Mouse (Mus musculus) heart, embryonic 13.5 days (tissue): ENCODE results near the gene Ube2d1. TPM values are rescaled to one million over a fixed set of nuclear protein-coding genes. Genes with fewer than 3 reads are reported as not detected.

ENCODE experiments used
- ATAC-seq: fragments of 200-750 bp; cut with Nextera tagmentation; 2 replicates; pipeline ENCODE4 v1.8.0; 2017; ENCODE audit warnings: moderate TSS enrichment; ENCODE audit not compliant: insufficient number of reproducible peaks, low FRiP score, low TSS enrichment; ENCODE audit errors: extremely low read depth
- H3K27ac ChIP-seq: fragments of 300-500 bp; sonication (generic); replicated peaks from 2 replicates; pipeline ENCODE4 v1.5.1; 2015; ENCODE audit warnings: moderate library complexity, mild to moderate bottlenecking, inconsistent platforms
- H3K27me3 ChIP-seq: fragments of 300-500 bp; sonication (generic); replicated peaks from 2 replicates; pipeline ENCODE4 v1.6.1; 2015; ENCODE audit warnings: mild to moderate bottlenecking, inconsistent platforms
- H3K36me3 ChIP-seq: fragments of 300-500 bp; sonication (generic); 2 replicates; pipeline ENCODE4 v1.6.1; 2015; ENCODE audit warnings: mild to moderate bottlenecking, inconsistent platforms
- H3K4me1 ChIP-seq: fragments of 300-500 bp; sonication (generic); 2 replicates; pipeline ENCODE4 v1.6.1; 2015; ENCODE audit warnings: inconsistent platforms
- H3K4me2 ChIP-seq: fragments of 300-500 bp; sonication (generic); 2 replicates; pipeline ENCODE4 v1.6.1; 2015; ENCODE audit warnings: inconsistent platforms, mild to moderate bottlenecking, moderate library complexity
- H3K4me3 ChIP-seq: fragments of 300-500 bp; sonication (generic); 2 replicates; pipeline ENCODE4 v1.5.1; 2015; ENCODE audit warnings: moderate library complexity, mild to moderate bottlenecking, inconsistent platforms
- H3K9ac ChIP-seq: fragments of 300-500 bp; sonication (generic); 2 replicates; pipeline ENCODE4 v1.6.1; 2015; ENCODE audit warnings: inconsistent platforms, mild to moderate bottlenecking, moderate library complexity
- H3K9me3 ChIP-seq: fragments of 300-500 bp; sonication (generic); 2 replicates; pipeline ENCODE4 v1.6.1; 2016; ENCODE audit warnings: inconsistent platforms
- WGBS: fragments of 180-500 bp; shearing (Covaris S2); methylation state at CpG from one replicate; pipeline ENCODE4 v1.1.7; 2015; ENCODE audit warnings: mixed read lengths; 5-methylcytosine and 5-hydroxymethylcytosine counted together
- polyA plus RNA-seq: library from polyadenylated mRNA; unstranded; fragments of >200 nt; fragmentation: Nextera tagmentation; extraction: Ambion mirVana; gene quantifications from 2 replicates; pipeline ENCODE4 v1.2.1, GENCODE M21; 2015

The Ube2d1 gene
- polyA plus RNA-seq, 1 experiment from 2014 or later: 56.2 TPM

DNA sequence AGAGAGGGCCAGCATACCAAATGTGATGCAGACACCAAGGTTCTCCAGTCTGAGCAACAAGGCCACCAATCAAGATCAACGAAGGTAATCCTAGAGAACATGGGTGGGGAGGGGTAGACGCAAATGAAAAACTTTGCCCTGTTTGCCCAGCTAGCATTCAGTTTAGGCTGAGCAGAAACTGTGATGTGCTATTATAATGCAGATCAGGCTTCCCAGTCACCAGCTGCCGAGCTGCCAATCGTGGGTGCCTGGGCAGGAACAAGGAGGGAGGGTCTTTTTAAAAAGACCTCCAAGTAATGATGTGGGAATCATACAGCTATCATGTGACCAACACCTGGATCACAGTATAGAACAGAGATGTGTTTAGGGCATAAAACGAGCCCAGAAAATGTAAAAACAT lies 62.0 kb downstream of the Ube2d1 start:
- no peak for ATAC-seq
- WGBS: 84% methylated on average over 5 of the region's 5 CpGs
- H3K36me3 ChIP-seq: peaks cover 55% of the 10 kb centered on the region

DNA sequence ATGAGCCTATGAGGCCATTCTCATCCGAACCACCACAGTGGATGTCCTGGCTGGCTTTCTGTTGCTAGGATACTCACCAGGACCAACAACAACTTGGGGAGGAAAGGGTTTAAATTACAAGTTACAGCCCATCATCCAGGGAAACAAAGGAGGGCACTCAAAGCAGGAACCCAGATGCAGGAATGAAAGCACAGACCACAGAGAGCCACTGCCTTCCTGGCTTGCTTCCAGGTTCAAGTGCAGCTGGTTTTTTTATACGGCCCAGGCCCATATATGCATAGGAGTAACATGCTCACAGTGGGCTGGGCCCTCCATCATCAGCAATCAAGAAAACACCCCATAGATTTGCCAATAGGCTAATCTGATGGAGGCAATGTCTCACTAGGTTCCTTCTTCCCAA lies 62.4 kb downstream of the Ube2d1 start:
- Histone ChIP-seq H3K9me3 (no peaks in the 10 kb centered on the region), H3K27ac (no peak overlapping the region), H3K36me3 (peaks cover 52% of the 10 kb centered on the region), H3K4me1 (peaks cover 16% of the 10 kb centered on the region), H3K9ac (no peak overlapping the region), H3K4me3 (no peak overlapping the region), H3K4me2 (no peak overlapping the region), H3K27me3 (no peaks in the 10 kb centered on the region)
- ATAC-seq: no peak
- WGBS: 88% methylated on average over 2 of the region's 2 CpGs

More for the DNA sequence above, 62.0 kb downstream of the Ube2d1 start:
- Histone ChIP-seq H3K4me1 (peaks cover 11% of the 10 kb centered on the region), H3K4me3 (no peak overlapping the region), H3K9ac (no peak overlapping the region), H3K27ac (no peak overlapping the region), H3K9me3 (no peaks in the 10 kb centered on the region), H3K4me2 (no peak overlapping the region), H3K27me3 (no peaks in the 10 kb centered on the region)

DNA sequence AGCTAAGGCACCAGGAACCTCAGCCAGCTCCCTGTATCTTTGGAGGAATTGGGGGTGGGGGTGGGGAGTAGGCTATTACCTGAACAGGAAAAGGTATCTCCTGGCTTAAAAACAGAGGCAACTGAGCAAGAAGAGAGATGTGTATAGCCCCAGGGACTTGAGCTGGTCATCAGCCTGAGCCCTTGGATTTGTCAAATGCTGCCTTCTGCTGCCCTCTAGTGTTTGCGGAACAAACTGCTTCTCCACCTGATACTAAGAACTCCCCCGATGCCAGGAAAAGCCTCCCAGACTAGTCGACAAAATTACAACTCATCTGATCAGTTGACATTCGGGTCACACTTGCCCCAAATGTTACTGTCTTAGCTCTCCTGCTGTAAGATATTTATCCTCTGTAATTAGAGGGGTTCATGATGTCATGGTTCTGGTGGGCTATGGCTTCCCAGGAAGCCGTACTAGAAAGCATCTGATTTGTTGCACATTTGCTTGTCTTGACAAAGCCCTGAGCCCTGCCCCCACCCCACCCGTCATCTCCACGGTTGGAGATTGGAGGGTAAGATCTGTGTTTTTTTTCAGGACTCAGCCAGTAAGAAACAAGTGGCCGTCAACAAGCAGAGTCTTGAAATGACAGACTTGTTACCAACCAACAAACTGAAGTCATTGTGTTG lies 66.7 kb downstream of the Ube2d1 start:
- Histone ChIP-seq H3K27me3 (no peaks in the 10 kb centered on the region), H3K4me2 (peak overlapping the region; percentile 38), H3K4me1 (peaks cover 24% of the 10 kb centered on the region), H3K27ac (no peak overlapping the region), H3K4me3 (no peak overlapping the region), H3K9me3 (no peaks in the 10 kb centered on the region), H3K36me3 (peaks cover 15% of the 10 kb centered on the region), H3K9ac (peak overlapping the region; percentile 24; the same call in 1 of the 2 replicates)
- no peak for ATAC-seq
- 15% methylated on average over 8 of the region's 8 CpGs for WGBS

DNA sequence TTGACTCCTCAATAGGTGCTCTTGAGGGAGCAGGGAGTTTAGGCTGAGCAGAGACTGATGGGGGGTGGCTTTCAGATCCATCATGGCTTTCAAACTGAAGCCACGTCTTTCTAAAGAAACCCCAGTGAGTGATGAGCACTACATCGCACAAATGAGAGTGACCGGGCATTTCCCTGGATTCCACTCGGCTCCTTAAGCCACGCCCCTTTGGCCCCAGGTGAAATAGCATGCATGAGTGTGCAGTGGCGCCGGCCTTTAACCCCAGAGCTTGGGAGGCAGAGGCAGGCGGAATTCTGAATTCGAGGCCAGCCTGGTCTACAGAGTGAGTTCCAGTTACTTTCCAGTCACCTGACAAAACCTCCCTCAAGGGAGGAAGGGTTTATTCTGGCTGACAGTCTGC lies 69.1 kb downstream of the Ube2d1 start:
- Histone ChIP-seq H3K27ac (no peak overlapping the region), H3K9ac (no peak overlapping the region), H3K4me3 (no peak overlapping the region), H3K4me1 (peaks cover 17% of the 10 kb centered on the region), H3K9me3 (no peaks in the 10 kb centered on the region), H3K4me2 (no peak overlapping the region), H3K27me3 (no peaks in the 10 kb centered on the region), H3K36me3 (no peaks in the 10 kb centered on the region)
- ATAC-seq: no peak
- 72% methylated on average over 9 of the region's 9 CpGs for WGBS

Other genes with a start within 250 kb of the Ube2d1 start
- gene Bicc1, start 125.6 kb downstream of the Ube2d1 start, polyA plus RNA-seq: 17.3 and 19.2 TPM in 2 replicates
- gene Tfam, start 47.0 kb downstream of the Ube2d1 start, polyA plus RNA-seq: 42.3 and 47.6 TPM in 2 replicates
- 162 and 186 TPM in 2 replicates for gene Cisd1, start 59.7 kb upstream of the Ube2d1 start, polyA plus RNA-seq
- gene Ipmk, start 62.5 kb upstream of the Ube2d1 start, polyA plus RNA-seq: 5.6 and 6.2 TPM in 2 replicates